Mouse (Mus musculus) ES-E14 (cell line): Measurements from ENCODE around the gene Ptpn1. TPM values are rescaled to one million over a fixed set of nuclear protein-coding genes. Genes with fewer than 3 reads are reported as not detected.

Source experiments
- DNase-seq: peaks from one replicate; pipeline ENCODE4 v3.0.0-alpha.2; 2013; ENCODE audit warnings: low read depth, low spot score
- H3K27ac ChIP-seq: 2 replicates; pipeline ENCODE4 v1.5.1; 2012; ENCODE audit warnings: low read depth, mild to moderate bottlenecking, low read length, moderate library complexity, mixed read lengths; ENCODE audit not compliant: poor library complexity, insufficient read depth, severe bottlenecking
- H3K36me3 ChIP-seq: 2 replicates; pipeline ENCODE4 v1.6.1; 2012; ENCODE audit warnings: mild to moderate bottlenecking, low read length, moderate library complexity, mixed read lengths; ENCODE audit not compliant: control insufficient read depth, poor library complexity, insufficient read depth, severe bottlenecking
- H3K4me1 ChIP-seq, 2 experiments: fragments of 150-350 bp in 1 of 2; sonication (generic) in 1 of 2; 2 replicates each; pipeline ENCODE4 v1.6.1; 2012; ENCODE audit warnings: low read length in 2 of 2, mild to moderate bottlenecking in 1 of 2, mixed read lengths in 1 of 2; ENCODE audit not compliant: control insufficient read depth in 2 of 2, insufficient read depth in 2 of 2, poor library complexity in 1 of 2
- H3K4me3 ChIP-seq, 2 experiments: fragments of 150-350 bp in 1 of 2; sonication (generic) in 1 of 2; 2 replicates each; pipeline ENCODE4 v1.5.1; 2012; ENCODE audit warnings: low read length in 2 of 2, low read depth in 1 of 2, mild to moderate bottlenecking in 1 of 2, mixed read lengths in 1 of 2; ENCODE audit not compliant: insufficient read depth in 1 of 2, poor library complexity in 1 of 2, severe bottlenecking in 1 of 2
- H3K9ac ChIP-seq: 2 replicates; pipeline ENCODE4 v1.6.1; 2012; ENCODE audit warnings: low read depth, mild to moderate bottlenecking, low read length, mixed read lengths; ENCODE audit not compliant: poor library complexity, insufficient read depth, severe bottlenecking
- H3K9me3 ChIP-seq: fragments of 150-350 bp; sonication (generic); 2 replicates; pipeline ENCODE4 v1.6.1; 2012; ENCODE audit warnings: low read depth, mild to moderate bottlenecking, low read length; ENCODE audit not compliant: control insufficient read depth, insufficient read depth
- CHD2 ChIP-seq: IDR thresholded peaks from 2 replicates; pipeline ENCODE4 v1.6.1; 2014; ENCODE audit warnings: mild to moderate bottlenecking, low read depth, low read length, inconsistent platforms
- HCFC1 ChIP-seq: IDR thresholded peaks from 2 replicates; pipeline ENCODE4 v1.6.1; 2012; ENCODE audit warnings: low read length, inconsistent platforms, borderline replicate concordance; ENCODE audit not compliant: insufficient read depth
- MAFK ChIP-seq: IDR thresholded peaks from 2 replicates; pipeline ENCODE4 v1.6.1; 2014; ENCODE audit warnings: mild to moderate bottlenecking, low read depth, low read length, inconsistent platforms; ENCODE audit not compliant: insufficient read depth
- ZC3H11A ChIP-seq: IDR thresholded peaks from 2 replicates; pipeline ENCODE4 v1.6.1; 2012; ENCODE audit warnings: low read depth, mild to moderate bottlenecking, inconsistent platforms, low read length, borderline replicate concordance
- ZNF384 ChIP-seq: IDR thresholded peaks from 2 replicates; pipeline ENCODE4 v1.6.1; 2012; ENCODE audit warnings: low read depth, low read length, inconsistent platforms
- in situ Hi-C, 2 experiments: fragments of 600-800 bp; cut with MboI; formaldehyde crosslinking; loops; one replicate each; pipeline ENCODE4 v1.15.1; 2025; ENCODE audit warnings: low sequenced_read_pairs in 2 of 2, inconsistent platforms in 1 of 2; ENCODE audit not compliant: unreplicated experiment in 2 of 2
- total RNA-seq: library from RNA; depleted of rRNA; stranded (reverse); fragments of 300-350 nt; gene quantifications from 2 replicates; pipeline ENCODE4 v1.2.3, GENCODE M21; 2012

The Ptpn1 gene
- total RNA-seq, 1 experiment = 39.9 TPM

DNA sequence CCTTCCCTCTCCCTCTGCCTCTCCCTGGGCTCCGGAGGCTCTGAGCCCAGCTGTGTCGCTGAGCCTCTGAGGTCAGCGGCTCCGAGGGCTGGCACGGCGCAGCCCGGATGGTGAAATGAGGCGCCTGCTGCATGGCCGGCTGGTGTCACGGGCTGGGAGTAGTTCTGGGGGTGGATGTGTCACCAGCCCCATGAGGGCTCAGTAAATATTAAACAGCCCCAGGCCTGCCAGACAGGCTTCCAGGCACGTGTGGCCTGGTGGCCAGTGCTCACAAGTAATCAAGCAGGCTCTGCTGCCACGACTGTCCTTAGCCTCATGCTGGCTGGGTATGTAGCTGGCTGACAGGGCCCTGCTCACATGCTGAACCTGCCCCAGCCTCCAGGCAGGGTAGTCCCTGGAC lies 71.6 kb downstream of the Ptpn1 start:
- no peak overlapping the region for H3K4me3 ChIP-seq
- H3K9me3 ChIP-seq = no peaks in the 10 kb centered on the region
- H3K4me1 ChIP-seq = peaks cover 0 to 13% of the 10 kb centered on the region in 2 experiments; a peak in 2 of 4 replicates
- TF ChIP-seq ZNF384 = no peak
- no peak for TF ChIP-seq MAFK
- TF ChIP-seq HCFC1 = no peak
- no peak for TF ChIP-seq ZC3H11A
- in situ Hi-C loops = no loop called here
- no peak overlapping the region for H3K9ac ChIP-seq
- DNase-seq = no peak
- no peak overlapping the region for H3K27ac ChIP-seq
- H3K36me3 ChIP-seq = no peaks in the 10 kb centered on the region

- no peaks in the 10 kb centered on the region for H3K36me3 ChIP-seq
- TF ChIP-seq MAFK = no peak
- no peak for TF ChIP-seq CHD2
- TF ChIP-seq ZNF384 = no peak
- no peak for TF ChIP-seq ZC3H11A
- no peak for TF ChIP-seq HCFC1
- H3K9me3 ChIP-seq = no peaks in the 10 kb centered on the region
- no peak overlapping the region for H3K9ac ChIP-seq
- in situ Hi-C loops = no loop called here
- peaks cover 0 to 13% of the 10 kb centered on the region in 2 experiments; a peak in 2 of 4 replicates for H3K4me1 ChIP-seq
- no peak overlapping the region for H3K4me3 ChIP-seq
- H3K27ac ChIP-seq = no peak overlapping the region
- no peak for DNase-seq
These were observed 72.5 kb downstream of the Ptpn1 start for GRCm38 (mm10) chr2:168004369-168004768.

- H3K4me3 ChIP-seq = no peak overlapping the region
- TF ChIP-seq CHD2 (no peak), ZNF384 (no peak), MAFK (no peak), ZC3H11A (no peak), HCFC1 (no peak)
- no peaks in the 10 kb centered on the region for H3K36me3 ChIP-seq
- H3K9me3 ChIP-seq = no peaks in the 10 kb centered on the region
- H3K4me1 ChIP-seq = peaks cover 0 to 13% of the 10 kb centered on the region in 2 experiments; a peak in 2 of 4 replicates
- no peak overlapping the region for H3K9ac ChIP-seq
- H3K27ac ChIP-seq = no peak overlapping the region
- in situ Hi-C loops = no loop called here
- no peak for DNase-seq
These were observed 73.1 kb downstream of the Ptpn1 start for GRCm38 (mm10) chr2:168005005-168005404.

DNA sequence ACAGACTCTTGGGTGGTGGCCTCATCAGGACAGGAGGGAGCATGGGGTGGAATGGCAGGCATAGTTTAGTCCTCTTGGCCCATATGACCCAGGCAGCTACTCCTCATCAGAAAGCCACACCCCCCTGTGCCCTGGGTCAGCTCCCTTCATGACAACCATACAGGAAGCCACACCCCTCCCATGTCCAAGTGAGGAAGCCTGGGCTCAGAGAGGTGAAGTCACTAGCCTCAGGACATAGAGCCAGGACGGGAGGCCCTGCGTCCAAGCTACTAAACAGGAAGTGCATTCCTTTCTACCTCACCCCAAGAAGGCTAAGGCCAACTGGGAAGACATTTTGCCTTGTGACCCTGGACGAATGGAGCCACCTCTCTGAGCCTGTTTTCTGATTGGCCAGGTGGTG lies 73.8 kb downstream of the Ptpn1 start:
- no peak for TF ChIP-seq CHD2
- H3K36me3 ChIP-seq = no peaks in the 10 kb centered on the region
- H3K4me1 ChIP-seq = peaks cover 0 to 13% of the 10 kb centered on the region in 2 experiments; a peak in 2 of 4 replicates
- no peak overlapping the region for H3K9ac ChIP-seq
- H3K4me3 ChIP-seq = no peak overlapping the region
- peak; percentile 31 for DNase-seq
- in situ Hi-C loops = no loop called here
- H3K9me3 ChIP-seq = no peaks in the 10 kb centered on the region
- no peak overlapping the region for H3K27ac ChIP-seq

DNA sequence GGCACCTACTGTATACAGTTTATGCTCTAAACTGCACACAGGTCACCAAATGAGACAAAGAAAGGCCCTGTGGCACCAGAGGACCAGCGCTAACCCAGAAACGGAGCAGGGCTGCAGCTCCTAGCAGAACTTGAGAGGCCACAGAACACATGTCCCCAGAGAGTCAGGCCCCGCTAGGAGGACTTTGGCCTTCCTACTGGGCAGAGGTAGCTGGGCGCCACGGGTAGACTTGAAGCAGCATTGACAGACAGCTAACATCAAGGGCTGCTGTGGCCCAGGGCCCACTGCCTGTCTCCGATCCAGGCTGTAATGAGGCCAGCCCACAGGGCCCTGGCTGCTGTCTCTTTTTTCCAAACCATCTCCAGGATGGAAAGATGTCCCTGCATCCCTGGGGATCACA lies 74.6 kb downstream of the Ptpn1 start:
- no peak for DNase-seq
- H3K9ac ChIP-seq = no peak overlapping the region
- H3K36me3 ChIP-seq = no peaks in the 10 kb centered on the region
- H3K4me3 ChIP-seq = no peak overlapping the region
- in situ Hi-C loops = no loop called here
- H3K4me1 ChIP-seq = peaks cover 0 to 13% of the 10 kb centered on the region in 2 experiments; a peak in 2 of 4 replicates
- H3K9me3 ChIP-seq = no peaks in the 10 kb centered on the region
- no peak overlapping the region; the same call in 1 of the 2 replicates for H3K27ac ChIP-seq
- TF ChIP-seq ZC3H11A = no peak
- TF ChIP-seq ZNF384 = no peak
- TF ChIP-seq HCFC1 = no peak
- TF ChIP-seq CHD2 = no peak
- no peak for TF ChIP-seq MAFK
